Mouse (Mus musculus) forebrain, embryonic 14.5 days (tissue): Measurements from ENCODE around the gene Rin2. TPM values are rescaled to one million over a fixed set of nuclear protein-coding genes. Genes with fewer than 3 reads are reported as not detected.
A peak's percentile ranks its signal among the peaks of the same experiment; 100 is the strongest.

Experiments used
- ATAC-seq: fragments of 200-750 bp; cut with Nextera tagmentation; 2 replicates; pipeline ENCODE4 v1.8.0; 2017; ENCODE audit warnings: mild to moderate bottlenecking, moderate library complexity
- DNase-seq: peaks from one replicate; pipeline ENCODE4 v3.0.0-alpha.2; 2015; ENCODE audit warnings: low spot score
- H3K27ac ChIP-seq: fragments of 300-500 bp; sonication (generic); 2 replicates; pipeline ENCODE4 v1.5.1; 2014; ENCODE audit warnings: low read depth, mild to moderate bottlenecking, control low read depth, low read length, moderate library complexity
- H3K27me3 ChIP-seq: fragments of 300-500 bp; sonication (generic); replicated peaks from 2 replicates; pipeline ENCODE4 v1.6.1; 2014; ENCODE audit warnings: low read length, control low read depth, mixed read lengths; ENCODE audit not compliant: control insufficient read depth, insufficient read depth
- H3K36me3 ChIP-seq: fragments of 300-500 bp; sonication (generic); 2 replicates; pipeline ENCODE4 v1.6.1; 2014; ENCODE audit warnings: low read length, control low read depth; ENCODE audit not compliant: control insufficient read depth, insufficient read depth
- H3K4me1 ChIP-seq: fragments of 300-500 bp; sonication (generic); 2 replicates; pipeline ENCODE4 v1.6.1; 2014; ENCODE audit warnings: antibody characterized with exemption, low read length, control low read depth; ENCODE audit not compliant: control insufficient read depth, insufficient read depth
- H3K4me2 ChIP-seq: fragments of 300-500 bp; sonication (generic); 2 replicates; pipeline ENCODE4 v1.6.1; 2014; ENCODE audit warnings: mild to moderate bottlenecking, control low read depth, low read length
- H3K4me3 ChIP-seq: fragments of 300-500 bp; sonication (generic); 2 replicates; pipeline ENCODE4 v1.5.1; 2014; ENCODE audit warnings: low read depth, low read length, control low read depth
- H3K9ac ChIP-seq: fragments of 300-500 bp; sonication (generic); 2 replicates; pipeline ENCODE4 v1.6.1; 2014; ENCODE audit warnings: mild to moderate bottlenecking, low read length, control low read depth, moderate library complexity
- H3K9me3 ChIP-seq: fragments of 300-500 bp; sonication (generic); replicated peaks from 2 replicates; pipeline ENCODE4 v1.6.1; 2016; ENCODE audit warnings: low read length, control low read depth, mixed read lengths; ENCODE audit not compliant: control insufficient read depth
- WGBS: fragments of 180-500 bp; shearing (Covaris S2); extraction: QIAGEN DNeasy Blood & Tissue Kit; methylation state at CpG from one replicate; pipeline ENCODE4 v1.1.7; 2014; 5-methylcytosine and 5-hydroxymethylcytosine counted together
- polyA plus RNA-seq: library from polyadenylated mRNA; unstranded; fragments of >200 nt; fragmentation: Nextera tagmentation; extraction: Ambion mirVana; gene quantifications from 2 replicates; pipeline ENCODE4 v1.2.1, GENCODE M21; 2014

Gene Rin2
- polyA plus RNA-seq, 1 experiment from 2014 or later = 9.0 TPM

GRCm38 (mm10) chr2:145801322-145802052 lies 126.5 kb downstream of the Rin2 start:
- Histone ChIP-seq H3K4me3 (no peak overlapping the region), H3K27me3 (no peaks in the 10 kb centered on the region), H3K36me3 (no peaks in the 10 kb centered on the region), H3K4me2 (no peak overlapping the region), H3K4me1 (no peaks in the 10 kb centered on the region), H3K9me3 (0 out of 2 replicates have a peak, but pooled peaks cover 5% of the 10 kb centered on the region), H3K27ac (no peak overlapping the region), H3K9ac (no peak overlapping the region)
- DNase-seq (no peak), ATAC-seq (no peak)
- WGBS = 88% methylated on average over 9 of the region's 9 CpGs

- Histone ChIP-seq H3K36me3 (no peaks in the 10 kb centered on the region), H3K9me3 (0 out of 2 replicates have a peak, but pooled peaks cover 5% of the 10 kb centered on the region), H3K4me2 (no peak overlapping the region), H3K27ac (no peak overlapping the region), H3K4me1 (no peaks in the 10 kb centered on the region), H3K9ac (no peak overlapping the region), H3K27me3 (no peaks in the 10 kb centered on the region), H3K4me3 (no peak overlapping the region)
- WGBS = 84% methylated on average over 2 of the region's 2 CpGs
- ATAC-seq (no peak), DNase-seq (no peak)
Measured at GRCm38 (mm10) chr2:145802626-145803025, 127.6 kb downstream of the Rin2 start.

GRCm38 (mm10) chr2:145803822-145804342 lies 128.9 kb downstream of the Rin2 start:
- DNase-seq = no peak
- WGBS = 85% methylated on average over 10 of the region's 10 CpGs
- Histone ChIP-seq H3K9me3 (0 out of 2 replicates have a peak, but pooled peaks cover 5% of the 10 kb centered on the region), H3K9ac (no peak overlapping the region), H3K36me3 (no peaks in the 10 kb centered on the region), H3K4me3 (no peak overlapping the region), H3K4me2 (no peak overlapping the region), H3K27ac (no peak overlapping the region), H3K4me1 (no peaks in the 10 kb centered on the region), H3K27me3 (no peaks in the 10 kb centered on the region)
- no peak for ATAC-seq

- Histone ChIP-seq H3K4me2 (no peak overlapping the region), H3K9me3 (0 out of 2 replicates have a peak, but pooled peaks cover 5% of the 10 kb centered on the region), H3K4me1 (no peaks in the 10 kb centered on the region), H3K27ac (no peak overlapping the region), H3K27me3 (no peaks in the 10 kb centered on the region), H3K9ac (no peak overlapping the region), H3K4me3 (no peak overlapping the region), H3K36me3 (no peaks in the 10 kb centered on the region)
- WGBS = 92% methylated on average over 6 of the region's 6 CpGs
- no peak for DNase-seq
- no peak for ATAC-seq
Measured at GRCm38 (mm10) chr2:145804524-145804923, 129.5 kb downstream of the Rin2 start.

GRCm38 (mm10) chr2:145807276-145807675 lies 132.3 kb downstream of the Rin2 start:
- no peak for ATAC-seq
- Histone ChIP-seq H3K4me2 (no peak overlapping the region), H3K36me3 (no peaks in the 10 kb centered on the region), H3K9me3 (0 out of 2 replicates have a peak, but pooled peaks cover 5% of the 10 kb centered on the region), H3K4me1 (no peaks in the 10 kb centered on the region), H3K27me3 (no peaks in the 10 kb centered on the region), H3K27ac (no peak overlapping the region), H3K9ac (no peak overlapping the region), H3K4me3 (no peak overlapping the region)
- DNase-seq = no peak
- WGBS = 52% methylated on average over 2 of the region's 2 CpGs

GRCm38 (mm10) chr2:145808251-145808650 lies 133.2 kb downstream of the Rin2 start:
- Histone ChIP-seq H3K9ac (no peak overlapping the region), H3K4me1 (no peaks in the 10 kb centered on the region), H3K4me3 (no peak overlapping the region), H3K27me3 (no peaks in the 10 kb centered on the region), H3K27ac (no peak overlapping the region), H3K4me2 (no peak overlapping the region), H3K9me3 (0 out of 2 replicates have a peak, but pooled peaks cover 5% of the 10 kb centered on the region), H3K36me3 (no peaks in the 10 kb centered on the region)
- DNase-seq = no peak
- ATAC-seq = no peak
- WGBS = 92% methylated on average over 2 of the region's 2 CpGs

GRCm38 (mm10) chr2:145808667-145809066 lies 133.7 kb downstream of the Rin2 start:
- Histone ChIP-seq H3K36me3 (no peaks in the 10 kb centered on the region), H3K9ac (no peak overlapping the region), H3K9me3 (0 out of 2 replicates have a peak, but pooled peaks cover 5% of the 10 kb centered on the region), H3K27me3 (no peaks in the 10 kb centered on the region), H3K4me1 (no peaks in the 10 kb centered on the region), H3K27ac (no peak overlapping the region), H3K4me3 (no peak overlapping the region), H3K4me2 (no peak overlapping the region)
- WGBS = 95% methylated on average over 6 of the region's 6 CpGs
- DNase-seq (no peak), ATAC-seq (no peak)

- 53% methylated on average over 5 of the region's 5 CpGs for WGBS
- no peaks in the 10 kb centered on the region for H3K4me1 ChIP-seq
- H3K27ac ChIP-seq = no peak overlapping the region
- ATAC-seq = no peak
- no peak overlapping the region for H3K9ac ChIP-seq
- no peak overlapping the region for H3K4me2 ChIP-seq
- H3K36me3 ChIP-seq = no peaks in the 10 kb centered on the region
- H3K27me3 ChIP-seq = no peaks in the 10 kb centered on the region
- no peak overlapping the region for H3K4me3 ChIP-seq
- H3K9me3 ChIP-seq = peaks cover 7% of the 10 kb centered on the region; the same call in 1 of the 2 replicates
- peak; percentile 12 for DNase-seq
Measured at GRCm38 (mm10) chr2:145810676-145811075, 135.7 kb downstream of the Rin2 start.

GRCm38 (mm10) chr2:145812818-145813217 lies 137.8 kb downstream of the Rin2 start:
- 91% methylated on average over 1 of the region's 1 CpGs for WGBS
- ATAC-seq (no peak), DNase-seq (no peak)
- H3K4me2 ChIP-seq = no peak overlapping the region
- H3K9ac ChIP-seq = no peak overlapping the region
- H3K9me3 ChIP-seq = peaks cover 15% of the 10 kb centered on the region
- no peak overlapping the region for H3K27ac ChIP-seq
- H3K36me3 ChIP-seq = no peaks in the 10 kb centered on the region
- H3K27me3 ChIP-seq = no peaks in the 10 kb centered on the region
- no peak overlapping the region for H3K4me3 ChIP-seq
- no peaks in the 10 kb centered on the region for H3K4me1 ChIP-seq
